Mouse (Mus musculus) c-Kit-negative CD71-positive TER-119-positive erythroid progenitor cells, embryonic 14.5 days (primary cell): Measurements from ENCODE around the gene Ankrd1.

ENCODE experiments used
- DNase-seq: peaks from one replicate; pipeline ENCODE4 v3.0.0-alpha.2; 2013; ENCODE audit warnings: low read depth, low spot score

The Ankrd1 gene

DNA sequence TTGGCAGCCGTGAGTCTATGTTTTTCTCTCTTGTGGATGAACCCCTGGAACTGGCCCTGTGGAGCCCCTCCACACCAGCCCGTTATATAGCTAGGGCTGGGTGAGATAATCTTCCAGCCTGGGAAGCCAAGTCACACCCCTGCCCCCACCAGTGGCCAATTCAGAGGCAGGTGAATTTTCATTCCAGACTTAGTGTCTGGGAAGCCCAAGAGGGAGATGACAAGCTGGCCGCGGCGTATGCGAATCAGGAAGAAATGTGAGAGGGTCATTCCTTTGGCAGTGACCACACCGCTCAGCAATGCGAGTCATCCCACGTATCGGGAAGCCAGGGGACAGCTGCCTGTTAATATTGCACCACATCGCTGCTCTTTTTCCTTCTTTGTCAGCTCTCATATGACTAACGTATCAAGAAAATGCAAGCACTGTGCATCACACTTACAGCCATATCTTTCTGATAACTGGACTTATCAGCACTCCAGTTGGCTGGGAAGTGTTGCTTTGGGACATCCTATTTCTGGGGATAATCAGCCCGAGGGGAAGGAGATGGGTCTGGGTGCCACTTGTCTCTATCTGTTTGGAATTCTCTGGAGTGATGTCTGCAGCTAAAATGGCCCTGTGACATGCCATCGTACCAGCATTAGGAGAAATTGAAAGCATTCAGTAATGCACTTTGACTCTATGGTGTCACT lies at the start of gene Ankrd1:
Gene Ankrd1 (minus strand): TSS at position 317 of the 689 bp plus-strand sequence.
- DNase-seq = no peak

DNA sequence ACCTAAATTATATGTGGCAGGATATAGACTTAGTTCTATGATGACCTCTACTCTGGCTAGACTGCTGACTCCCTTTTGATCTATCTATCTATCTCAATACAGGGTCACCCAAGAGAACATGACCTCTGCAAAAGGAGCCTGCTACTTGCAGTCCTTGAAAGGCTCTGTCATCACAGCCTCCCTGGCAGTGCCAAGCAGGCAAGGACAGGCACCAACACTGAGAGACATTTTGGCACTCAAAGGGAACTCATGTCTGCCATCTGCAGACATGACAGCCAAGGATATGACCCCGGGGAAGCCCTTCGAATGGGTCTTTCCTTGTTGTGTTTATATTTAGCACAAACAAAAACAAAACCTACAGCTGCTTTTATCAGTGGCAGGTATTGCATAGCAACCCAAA lies 49.2 kb upstream of the Ankrd1 start:
- no peak for DNase-seq

DNA sequence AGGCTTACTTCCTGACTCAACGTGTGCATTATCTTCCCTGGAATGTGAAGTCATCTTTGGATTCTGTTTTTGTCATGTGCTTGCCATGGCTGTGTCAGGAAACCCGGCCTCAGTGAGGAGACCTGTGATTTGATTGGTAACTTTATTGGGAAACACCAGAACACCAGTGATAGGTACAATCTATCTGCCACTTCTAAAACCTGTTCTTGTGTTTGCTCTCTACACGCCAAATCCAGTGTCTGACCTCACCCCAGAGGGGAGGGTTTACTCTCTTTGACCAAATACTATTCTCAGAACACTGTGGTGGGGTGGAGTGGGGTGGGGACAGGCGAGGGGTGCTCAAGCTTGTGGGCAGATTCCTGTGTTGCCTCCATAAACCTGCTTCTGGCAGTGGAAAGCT lies 48.2 kb upstream of the Ankrd1 start:
- no peak for DNase-seq

DNA sequence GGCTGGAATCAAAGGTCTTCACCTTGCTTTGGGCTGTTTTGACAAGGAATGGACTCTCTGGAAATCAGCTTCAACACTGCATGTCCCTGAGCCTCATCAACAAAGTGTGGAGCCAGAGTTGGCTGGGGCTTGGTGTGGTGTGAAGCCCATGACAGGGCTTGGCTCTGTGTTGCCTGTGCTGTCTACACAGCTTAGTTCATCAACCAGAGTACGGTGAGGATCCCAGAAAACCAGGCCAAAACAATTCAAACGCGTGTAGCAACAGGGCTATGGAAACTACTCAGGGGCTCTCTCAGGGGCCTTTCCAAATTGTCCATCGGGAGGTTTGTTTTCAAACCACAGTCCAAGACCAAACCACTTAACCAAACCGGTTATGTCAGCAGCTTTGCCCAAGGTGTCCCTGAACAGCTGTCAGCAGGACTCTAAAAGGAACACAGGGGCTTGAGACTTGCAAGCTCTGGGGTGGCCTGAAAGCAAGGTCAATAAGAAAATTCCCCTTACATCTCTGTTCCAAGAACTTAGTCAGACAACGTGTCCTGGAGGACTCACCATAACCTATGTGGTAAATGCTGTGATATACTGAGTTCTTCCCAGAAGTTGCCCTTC lies 47.5 kb upstream of the Ankrd1 start:
- DNase-seq = no peak

DNA sequence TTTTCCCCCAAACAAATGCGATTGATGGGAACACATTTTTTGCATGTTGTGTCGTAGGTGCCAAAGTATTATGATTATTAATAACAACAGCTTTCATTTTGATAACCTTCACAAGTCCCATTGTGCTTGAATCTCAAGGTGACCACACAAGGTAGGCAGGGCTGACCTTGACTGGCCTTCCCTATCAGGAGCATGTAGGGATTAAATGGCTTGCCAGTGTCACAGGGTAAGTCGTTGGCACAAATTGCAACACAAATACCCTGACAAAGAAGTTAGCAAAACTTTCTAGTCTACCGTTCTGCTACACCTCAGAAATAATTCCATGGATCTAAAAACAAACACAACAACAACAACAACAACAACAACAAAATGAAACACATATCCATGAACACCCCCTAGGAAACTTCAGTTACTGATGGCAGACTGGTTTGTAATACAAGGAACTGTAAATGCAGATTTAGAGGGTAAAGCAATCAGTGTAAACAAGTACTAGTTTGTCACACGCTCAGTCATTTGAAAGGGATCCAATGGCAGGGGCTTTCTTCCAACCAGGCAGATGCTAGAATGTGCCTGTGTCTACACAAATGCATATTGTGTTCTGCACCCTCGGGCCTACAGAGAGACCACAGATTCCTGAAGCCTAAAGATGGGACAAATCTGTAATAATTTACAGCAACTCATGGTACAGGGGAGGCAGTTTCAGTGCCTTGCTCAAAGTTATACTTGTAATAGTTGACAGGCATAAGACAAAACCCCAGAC lies 46.7 kb upstream of the Ankrd1 start:
- no peak for DNase-seq

DNA sequence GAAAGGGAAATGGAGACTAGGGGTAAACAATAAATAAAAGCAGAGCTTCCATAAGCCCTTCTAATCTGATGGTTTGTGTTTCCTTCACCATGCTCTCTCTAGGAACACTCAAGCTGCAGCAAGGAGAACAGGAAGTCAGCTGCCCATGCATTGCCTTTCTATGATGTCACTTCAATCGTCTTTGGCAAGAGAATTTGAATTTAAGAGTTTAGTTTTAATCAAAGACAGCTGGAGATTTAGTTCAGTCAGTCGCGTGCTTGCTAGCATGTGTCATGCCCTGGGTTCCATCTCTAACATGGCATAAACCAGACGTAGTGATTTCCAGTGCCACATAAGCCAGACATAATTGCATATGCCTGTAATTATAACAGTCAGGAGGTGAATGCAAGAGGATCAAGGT lies 45.5 kb upstream of the Ankrd1 start:
- DNase-seq = no peak

DNA sequence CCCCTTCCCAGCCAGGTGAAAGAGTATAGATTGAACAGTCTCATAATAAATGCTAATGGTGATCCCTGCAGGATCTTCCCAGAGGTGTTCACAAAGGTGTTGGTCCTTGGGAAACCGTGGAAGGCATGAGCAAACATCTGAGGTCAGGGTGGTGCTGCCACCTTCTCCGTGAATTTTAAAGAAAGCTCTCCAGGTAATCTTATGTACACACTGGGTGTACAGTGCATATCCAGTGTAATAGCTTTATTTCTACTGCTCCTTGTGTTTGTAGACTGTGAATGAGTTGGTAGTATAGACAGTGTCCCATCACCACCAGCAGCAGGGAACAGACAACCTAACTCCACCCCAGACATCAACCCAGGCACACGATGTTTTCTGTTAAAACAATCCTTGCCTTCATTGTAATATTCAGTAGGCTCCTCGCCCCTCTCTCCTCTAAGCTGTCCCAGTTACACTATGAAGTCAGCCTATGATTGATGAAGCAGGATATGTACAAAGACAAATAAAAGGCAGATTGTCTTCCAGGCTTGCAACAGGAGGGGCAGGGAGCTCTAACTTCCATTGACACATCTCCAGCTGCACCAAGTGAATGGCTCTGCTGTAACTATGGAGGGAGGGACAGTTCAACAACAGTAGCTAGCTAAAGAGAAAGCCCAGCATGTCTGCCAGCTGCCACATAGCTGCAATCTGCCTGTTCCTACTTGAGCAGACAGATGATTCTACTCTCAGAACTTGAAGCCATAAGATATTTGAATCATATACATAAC lies 30.5 kb upstream of the Ankrd1 start:
- DNase-seq = no peak

DNA sequence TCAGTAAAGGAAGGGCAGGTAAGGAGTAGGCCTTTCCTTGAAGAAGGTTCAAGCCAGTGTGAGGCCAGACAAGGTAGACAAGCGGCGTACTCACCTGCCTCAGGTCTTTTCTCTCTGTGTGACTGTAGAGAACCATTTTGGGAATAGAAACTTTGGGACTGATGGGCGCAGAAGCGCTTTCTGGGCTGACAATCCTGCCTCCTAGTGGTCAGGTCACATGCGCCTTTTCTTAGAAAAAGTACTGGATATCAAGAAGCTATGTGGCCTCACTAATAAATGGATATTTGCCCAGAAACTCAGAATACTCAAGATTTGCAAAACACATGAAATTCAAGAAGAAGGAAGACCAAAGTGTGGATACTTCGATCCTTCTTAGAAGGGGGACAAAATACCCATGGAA lies 28.7 kb upstream of the Ankrd1 start:
- no peak for DNase-seq

DNA sequence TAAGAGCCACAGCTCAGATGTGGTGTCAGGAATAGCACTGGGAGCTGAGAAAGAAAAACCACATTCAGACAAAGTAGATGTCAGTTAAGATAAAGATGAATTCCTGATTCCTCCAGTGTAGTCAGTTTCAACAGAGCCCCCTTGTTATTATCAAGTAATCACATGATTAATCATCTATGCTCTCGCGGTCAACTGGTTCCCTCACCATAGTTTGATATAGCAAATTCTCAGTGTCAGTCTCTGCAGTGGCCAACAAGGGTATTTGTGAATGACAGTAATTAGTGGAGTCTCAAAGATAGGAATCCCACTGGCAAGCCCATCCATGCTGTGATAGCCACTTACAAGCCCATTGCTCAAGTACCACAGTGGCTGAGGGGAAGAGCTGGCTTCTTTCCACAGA lies 23.7 kb upstream of the Ankrd1 start:
- DNase-seq = no peak

DNA sequence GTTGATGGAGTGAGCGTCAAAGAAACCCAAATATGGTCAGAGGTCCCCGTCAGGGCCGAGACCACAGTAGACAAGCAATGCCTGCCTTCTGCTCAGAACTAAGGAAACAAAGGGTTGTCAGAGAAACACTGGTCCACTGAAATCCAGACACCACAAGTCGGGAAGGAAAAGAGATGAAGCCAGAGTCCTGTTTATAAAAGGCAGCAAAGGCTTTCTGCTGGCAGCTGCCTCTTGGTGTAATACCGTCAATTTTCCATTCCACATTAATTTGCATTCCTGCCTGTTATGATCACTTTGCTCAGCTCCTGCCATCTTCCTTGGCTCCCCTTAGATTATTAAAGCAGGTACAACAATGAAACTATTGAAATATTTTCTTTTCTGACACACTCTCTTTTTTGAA lies 13.8 kb upstream of the Ankrd1 start:
- no peak for DNase-seq

DNA sequence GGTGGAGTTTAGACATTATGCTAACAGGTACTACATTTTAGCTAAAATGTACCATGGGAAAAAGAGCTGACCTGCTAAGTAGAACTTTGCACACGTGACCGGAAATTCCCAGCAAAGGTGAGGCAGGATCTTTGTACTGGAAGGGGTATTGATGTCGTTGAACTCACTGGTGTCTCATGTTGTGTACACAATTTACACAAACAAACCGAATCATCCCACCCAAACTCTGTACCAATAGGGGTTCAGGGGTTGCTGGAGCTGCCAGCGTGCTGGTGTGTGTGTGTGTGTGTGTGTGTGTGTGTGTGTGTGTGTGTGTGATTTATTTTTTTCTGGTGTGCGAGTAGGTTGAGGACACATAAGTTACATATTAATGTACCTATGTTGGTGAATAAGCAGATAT lies 13.2 kb upstream of the Ankrd1 start:
- DNase-seq = no peak

DNA sequence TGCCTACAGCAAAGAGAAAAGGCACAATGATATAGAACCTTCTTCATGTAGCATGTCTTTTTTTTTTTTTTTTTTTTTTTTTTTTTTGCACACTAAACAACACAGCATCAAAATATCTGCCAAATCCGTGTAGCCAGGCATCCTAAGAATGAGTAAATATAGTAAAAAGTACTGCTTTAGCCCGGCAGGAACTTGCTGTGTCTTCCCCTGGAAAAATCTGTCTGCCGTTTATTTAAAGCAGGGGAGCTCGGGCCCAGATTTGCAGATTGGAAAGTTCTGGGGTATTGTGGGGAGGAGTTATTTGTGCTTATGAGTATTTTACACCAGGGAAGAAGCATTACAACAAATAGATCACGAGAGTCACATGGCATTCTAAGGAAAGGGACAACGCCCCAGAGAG lies 12.1 kb upstream of the Ankrd1 start:
- DNase-seq = no peak

DNA sequence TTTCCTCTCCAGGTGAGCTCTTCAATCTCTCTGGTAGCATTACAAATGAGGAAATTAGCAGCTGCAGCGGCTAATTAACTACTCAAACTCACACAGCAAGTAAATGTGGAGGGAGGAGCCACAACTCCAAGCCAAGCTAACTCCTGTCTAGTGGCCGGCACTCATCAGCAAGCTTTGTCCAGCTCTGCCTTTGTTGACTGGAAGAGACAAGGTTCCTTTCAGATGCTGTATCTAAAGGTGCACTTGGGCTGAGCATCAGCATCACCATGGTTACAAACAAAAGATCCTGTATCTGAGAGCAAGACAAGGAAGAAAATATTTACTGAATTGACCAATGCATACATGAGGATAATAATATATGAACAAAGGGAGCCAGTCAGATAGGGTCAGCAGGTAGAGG lies 10.3 kb upstream of the Ankrd1 start:
- DNase-seq = no peak

DNA sequence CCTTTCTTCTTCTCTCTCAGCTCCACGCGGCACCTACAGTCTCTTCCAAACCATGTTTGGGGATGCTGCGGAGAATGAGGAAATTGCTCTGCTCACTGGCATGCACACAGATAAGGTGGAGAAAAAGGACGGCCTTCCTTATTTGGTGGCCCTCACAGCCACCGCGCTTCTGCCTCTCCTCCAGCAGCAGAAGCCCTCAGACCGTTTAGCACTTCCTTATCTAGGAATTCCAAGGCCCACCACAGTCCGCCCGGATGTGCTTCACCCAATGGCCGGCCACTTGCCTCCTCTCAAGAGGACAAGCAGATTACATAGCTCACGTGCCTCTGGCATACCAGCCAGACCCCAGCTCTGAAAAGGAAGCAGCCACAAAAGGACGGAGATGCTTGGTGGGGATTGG lies 9.7 kb upstream of the Ankrd1 start:
- DNase-seq = no peak

DNA sequence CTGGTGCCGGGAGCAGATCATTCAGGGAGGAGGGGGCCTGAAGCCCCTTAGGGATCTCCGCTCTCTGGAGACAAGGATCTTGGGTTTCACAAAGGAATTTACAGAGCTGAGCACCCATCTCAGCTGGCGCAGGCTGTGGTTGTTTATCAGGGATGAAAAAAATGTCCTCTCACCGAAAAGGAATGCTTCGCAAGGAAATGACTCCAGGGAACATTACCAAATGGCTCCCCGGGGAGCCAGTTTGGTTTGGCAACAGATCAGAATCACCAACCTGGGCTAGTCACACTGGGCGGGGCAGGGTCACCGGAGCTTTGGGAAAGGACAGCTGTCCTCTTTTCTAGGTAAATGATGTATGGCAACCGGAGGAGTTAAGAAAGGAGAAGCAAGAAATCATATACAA lies 9.3 kb upstream of the Ankrd1 start:
- no peak for DNase-seq

DNA sequence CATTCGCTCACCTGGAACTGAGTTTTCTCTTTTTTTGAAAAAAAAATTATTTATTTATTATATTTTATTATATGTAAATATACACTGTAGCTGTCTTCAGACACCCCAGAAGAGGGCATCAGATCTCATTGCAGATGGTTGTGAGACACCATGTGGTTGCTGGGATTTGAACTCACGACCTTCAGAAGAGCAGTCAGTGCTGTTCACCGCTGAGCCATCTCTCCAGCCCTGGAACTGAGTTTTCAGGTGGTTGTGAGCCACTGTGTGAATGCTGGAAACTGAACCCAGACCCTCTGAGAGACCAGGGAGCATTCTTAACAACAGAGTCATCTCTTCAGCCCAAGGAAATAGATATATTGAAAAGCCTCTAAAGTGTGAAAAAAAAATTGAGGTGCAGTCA lies 8.5 kb upstream of the Ankrd1 start:
- no peak for DNase-seq

DNA sequence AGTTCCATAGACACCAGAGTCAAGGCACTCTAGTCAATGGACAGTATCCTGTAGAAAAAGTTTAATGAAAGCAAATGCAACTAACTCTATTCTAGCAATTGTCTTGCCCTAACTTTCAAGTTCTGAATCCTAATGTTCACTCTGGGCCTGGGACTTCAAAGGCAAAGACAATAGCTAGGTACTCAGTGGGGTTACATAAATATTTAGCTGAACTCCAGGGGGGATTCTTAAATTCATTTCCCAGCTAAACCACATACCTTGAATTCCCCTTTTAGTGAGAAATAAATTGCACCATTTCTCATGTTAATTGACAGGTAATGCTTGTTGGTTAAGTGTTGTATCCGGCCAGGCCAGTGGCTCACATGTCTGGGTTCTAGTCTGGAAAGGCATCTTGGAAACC lies 4.3 kb upstream of the Ankrd1 start:
- no peak for DNase-seq

DNA sequence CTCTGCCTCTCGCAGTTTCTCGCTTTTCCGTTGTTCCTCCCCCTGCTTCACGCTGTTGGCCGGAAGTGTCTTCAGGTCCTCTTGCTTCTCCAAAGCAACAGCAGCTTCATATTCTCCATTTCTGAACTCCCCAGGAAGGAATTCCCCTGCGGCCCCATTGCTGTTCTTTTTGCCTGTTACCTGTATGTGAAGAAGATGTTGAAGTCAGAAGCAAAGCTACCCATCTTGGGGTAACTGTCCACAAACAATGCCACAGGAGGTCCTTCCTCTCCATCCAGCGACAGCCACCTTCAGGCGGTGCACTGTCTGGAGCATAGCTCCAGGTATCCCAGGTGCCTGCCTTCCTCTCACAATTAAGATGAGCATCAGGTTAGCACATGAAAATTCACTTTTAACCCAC lies 680 bp downstream of the Ankrd1 start:
- no peak for DNase-seq

DNA sequence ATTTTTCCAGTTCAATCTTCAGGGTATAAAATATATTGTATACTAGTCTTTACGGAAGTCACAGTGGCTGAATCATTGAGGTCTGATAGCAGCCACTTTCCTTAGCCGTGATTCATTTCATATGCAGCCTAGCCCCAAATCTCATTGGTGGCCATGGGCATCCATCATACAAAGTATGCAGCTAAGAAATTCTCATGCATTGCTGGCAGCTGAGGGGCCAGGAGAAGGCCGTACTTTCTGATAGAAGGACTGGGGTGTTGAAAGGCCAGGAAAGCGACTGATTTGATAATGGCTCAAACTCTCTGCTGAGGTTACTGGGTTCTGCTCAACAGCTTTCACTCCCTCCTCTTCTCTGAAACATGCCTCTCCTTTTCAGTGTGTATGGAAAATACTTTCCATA lies 3.7 kb downstream of the Ankrd1 start:
- no peak for DNase-seq

DNA sequence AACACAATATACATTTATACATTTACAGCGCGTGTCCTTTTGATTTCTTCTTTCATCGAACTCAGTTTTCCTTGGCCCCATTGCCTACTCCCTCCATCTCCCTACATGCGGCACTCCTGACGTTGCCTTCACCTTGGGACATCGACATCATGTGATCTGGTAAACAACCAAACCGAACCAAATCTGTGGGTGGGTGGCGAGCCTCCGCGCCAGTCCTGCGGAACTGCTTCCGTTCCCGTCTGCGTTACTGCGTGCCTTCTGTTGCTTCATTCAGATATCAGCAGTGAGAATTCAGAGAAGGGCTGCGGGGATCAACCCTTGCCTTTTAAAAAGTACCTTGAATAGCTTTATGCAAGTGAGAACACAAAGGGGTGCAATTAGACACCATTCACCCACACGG lies 7.9 kb downstream of the Ankrd1 start:
- DNase-seq = no peak

DNA sequence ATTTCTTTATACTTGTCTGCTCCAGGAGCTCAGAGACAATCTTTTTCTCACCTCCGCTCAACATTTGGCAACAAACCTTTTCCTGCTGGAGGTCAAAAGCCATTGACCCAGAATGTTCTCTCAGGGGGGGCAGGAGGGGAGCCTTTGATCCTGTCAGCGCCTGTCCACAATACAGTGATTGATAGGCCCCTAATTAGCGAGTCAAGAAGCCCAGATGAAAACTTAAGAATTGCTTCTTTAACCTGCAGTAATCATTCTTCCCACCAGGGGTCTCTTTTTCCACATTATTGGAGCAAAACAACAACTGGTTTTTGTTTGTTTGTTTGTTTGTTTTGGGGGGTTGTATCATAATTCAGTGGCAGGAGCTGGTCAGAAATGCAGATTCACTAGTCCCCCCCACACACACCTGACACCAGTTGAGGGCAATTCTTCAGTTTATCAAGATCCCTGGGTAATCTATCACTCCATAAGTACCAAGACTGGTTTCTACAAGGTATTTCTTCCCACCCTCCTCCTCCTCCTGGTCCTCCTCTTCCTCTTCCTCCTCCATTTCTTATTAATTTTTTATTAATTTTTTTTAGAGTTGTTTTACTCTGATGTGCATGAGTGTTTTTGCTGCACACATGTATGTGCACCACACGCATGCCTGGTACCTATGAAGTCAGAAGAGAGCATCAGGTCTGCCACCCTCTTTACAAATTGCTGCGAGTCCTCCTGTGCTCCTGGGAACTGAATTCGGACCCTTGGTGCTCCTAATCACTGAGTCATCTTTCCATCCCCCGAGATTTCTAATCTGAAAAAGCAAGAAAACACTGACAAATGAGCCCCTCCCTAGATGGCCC lies 8.6 kb downstream of the Ankrd1 start:
- DNase-seq = no peak
